Mouse (Mus musculus) stomach, embryonic 15.5 days (tissue): ENCODE data around the gene Morc2b. TPM values are rescaled to one million over a fixed set of nuclear protein-coding genes. Genes with fewer than 3 reads are reported as not detected.
"Not testable (repeated sequence)": the region's sequence is repeated elsewhere in the genome, so short reads cannot be mapped to it uniquely, and the experiment has no call there.

ENCODE experiments used
- ATAC-seq: fragments of 200-750 bp; cut with Nextera tagmentation; 2 replicates; pipeline ENCODE4 v1.8.0; 2017; ENCODE audit warnings: low read depth, moderate number of reproducible peaks, moderate TSS enrichment; ENCODE audit not compliant: insufficient read depth, low FRiP score
- H3K27ac ChIP-seq: fragments of 300-500 bp; sonication (generic); 2 replicates; pipeline ENCODE4 v1.5.1; 2015; ENCODE audit warnings: mild to moderate bottlenecking, inconsistent platforms
- H3K27me3 ChIP-seq: fragments of 300-500 bp; sonication (generic); replicated peaks from 2 replicates; pipeline ENCODE4 v1.6.1; 2015; ENCODE audit warnings: inconsistent platforms
- H3K36me3 ChIP-seq: fragments of 300-500 bp; sonication (generic); 2 replicates; pipeline ENCODE4 v1.6.1; 2015; ENCODE audit warnings: inconsistent platforms
- H3K4me1 ChIP-seq: fragments of 300-500 bp; sonication (generic); 2 replicates; pipeline ENCODE4 v1.6.1; 2015; ENCODE audit warnings: inconsistent platforms
- H3K4me2 ChIP-seq: fragments of 300-500 bp; sonication (generic); 2 replicates; pipeline ENCODE4 v1.6.1; 2015; ENCODE audit warnings: mild to moderate bottlenecking, inconsistent platforms
- H3K4me3 ChIP-seq: fragments of 300-500 bp; sonication (generic); replicated peaks from 2 replicates; pipeline ENCODE4 v1.5.1; 2015; ENCODE audit warnings: inconsistent platforms
- H3K9ac ChIP-seq: fragments of 300-500 bp; sonication (generic); 2 replicates; pipeline ENCODE4 v1.6.1; 2015; ENCODE audit warnings: inconsistent platforms
- H3K9me3 ChIP-seq: fragments of 300-500 bp; sonication (generic); 2 replicates; pipeline ENCODE4 v1.6.1; 2016; ENCODE audit warnings: inconsistent platforms
- WGBS: fragments of 180-500 bp; shearing (Covaris S2); methylation state at CpG from one replicate; pipeline ENCODE4 v1.1.7; 2015; 5-methylcytosine and 5-hydroxymethylcytosine counted together
- polyA plus RNA-seq: library from polyadenylated mRNA; unstranded; fragments of >200 nt; fragmentation: Nextera tagmentation; extraction: Ambion mirVana; gene quantifications from 2 replicates; pipeline ENCODE4 v1.2.1, GENCODE M21; 2015

Gene Morc2b
- polyA plus RNA-seq, result 0.04 TPM in 1 of 2 replicates, not detected in the other

GRCm38 (mm10) chr17:33139261-33139820, at the start of gene Morc2b:
TSS of gene Morc2b (minus strand) at chr17:33139683.
- no peak for ATAC-seq

GRCm38 (mm10) chr17:33168147-33168546, 28.7 kb upstream of the Morc2b start, which contains the start of gene Olfr55:
TSS of gene Olfr55 (plus strand) at chr17:33168447.
- H3K27ac ChIP-seq, H3K27me3 ChIP-seq, ATAC-seq, H3K36me3 ChIP-seq, H3K4me3 ChIP-seq, H3K9me3 ChIP-seq, H3K4me1 ChIP-seq, H3K9ac ChIP-seq, H3K4me2 ChIP-seq: not testable (repeated sequence)
- 77% methylated on average over 1 of the region's 1 CpGs for WGBS

More at GRCm38 (mm10) chr17:33139261-33139820, at the start of gene Morc2b:
- WGBS, result 73% methylated on average over 18 of the region's 18 CpGs
- Histone ChIP-seq H3K27ac (no peak within 1 kb of the TSS), H3K9ac (no peak within 1 kb of the TSS), H3K27me3 (no peaks in the 10 kb centered on the region), H3K4me3 (no peak within 1 kb of the TSS), H3K9me3 (no peaks in the 10 kb centered on the region), H3K36me3 (no peaks in the 10 kb centered on the region), H3K4me2 (no peak within 1 kb of the TSS), H3K4me1 (no peaks in the 10 kb centered on the region)

- H3K4me3 ChIP-seq, result no peak overlapping the region
- no peaks in the 10 kb centered on the region for H3K36me3 ChIP-seq
- no peaks in the 10 kb centered on the region for H3K4me1 ChIP-seq
- WGBS, result 56% methylated on average over 2 of the region's 2 CpGs
- ATAC-seq, result no peak
- H3K9ac ChIP-seq, result no peak overlapping the region
- H3K9me3 ChIP-seq, result no peaks in the 10 kb centered on the region
- H3K27me3 ChIP-seq, result no peaks in the 10 kb centered on the region
- H3K27ac ChIP-seq, result no peak overlapping the region
- H3K4me2 ChIP-seq, result no peak overlapping the region
Measured at GRCm38 (mm10) chr17:33126257-33126656, 13.2 kb downstream of the Morc2b start.

GRCm38 (mm10) chr17:33124546-33124945, 14.9 kb downstream of the Morc2b start:
- Histone ChIP-seq H3K27me3 (no peaks in the 10 kb centered on the region), H3K27ac (no peak overlapping the region)

GRCm38 (mm10) chr17:33097396-33097795, 42.1 kb downstream of the Morc2b start:
- Histone ChIP-seq H3K9me3 (no peaks in the 10 kb centered on the region), H3K27me3 (no peaks in the 10 kb centered on the region), H3K4me2 (no peak overlapping the region), H3K36me3 (no peaks in the 10 kb centered on the region), H3K4me1 (peaks cover 7% of the 10 kb centered on the region), H3K9ac (no peak overlapping the region), H3K4me3 (no peak overlapping the region), H3K27ac (no peak overlapping the region)
- no peak for ATAC-seq
- WGBS, result 90% methylated on average over 2 of the region's 2 CpGs

More at GRCm38 (mm10) chr17:33124546-33124945, 14.9 kb downstream of the Morc2b start:
- no peak overlapping the region for H3K4me2 ChIP-seq
- no peaks in the 10 kb centered on the region for H3K36me3 ChIP-seq
- no peak overlapping the region for H3K9ac ChIP-seq
- no peak overlapping the region for H3K4me3 ChIP-seq
- no peak for ATAC-seq
- H3K9me3 ChIP-seq, result no peaks in the 10 kb centered on the region
- no peaks in the 10 kb centered on the region for H3K4me1 ChIP-seq

- Histone ChIP-seq H3K4me1 (peaks cover 7% of the 10 kb centered on the region), H3K9me3 (no peaks in the 10 kb centered on the region), H3K4me3 (peak overlapping the region; percentile 67), H3K27me3 (no peaks in the 10 kb centered on the region), H3K27ac (peak overlapping the region; percentile 93), H3K4me2 (peak overlapping the region; percentile 60), H3K9ac (peak overlapping the region; percentile 49; the same call in 1 of the 2 replicates), H3K36me3 (no peaks in the 10 kb centered on the region)
- 1% methylated on average over 31 of the region's 31 CpGs for WGBS
- peak; percentile 69 for ATAC-seq
Measured at GRCm38 (mm10) chr17:33092391-33093193, 46.9 kb downstream of the Morc2b start.

GRCm38 (mm10) chr17:33091630-33092029, 47.9 kb downstream of the Morc2b start:
- Histone ChIP-seq H3K36me3 (no peaks in the 10 kb centered on the region), H3K27ac (peak overlapping the region; percentile 93; the same call in 1 of the 2 replicates), H3K9me3 (no peaks in the 10 kb centered on the region), H3K4me3 (0 out of 2 replicates have a peak overlapping the region, but pooled peaks have one; percentile 67), H3K4me2 (peak overlapping the region; percentile 60; the same call in 1 of the 2 replicates), H3K4me1 (peaks cover 7% of the 10 kb centered on the region), H3K9ac (no peak overlapping the region), H3K27me3 (no peaks in the 10 kb centered on the region)
- ATAC-seq, result no peak
- WGBS, result 41% methylated on average over 1 of the region's 1 CpGs

GRCm38 (mm10) chr17:33089220-33089949, 50.1 kb downstream of the Morc2b start, which contains the start of gene Zfp563:
TSS of gene Zfp563 (plus strand) at chr17:33089310.
- peak within 1 kb of the TSS; percentile 61; the same call in 1 of the 2 replicates for H3K9ac ChIP-seq
- peak within 1 kb of the TSS; percentile 69 for H3K4me3 ChIP-seq
- peak within 1 kb of the TSS; percentile 90 for H3K27ac ChIP-seq
- no peaks in the 10 kb centered on the region for H3K36me3 ChIP-seq
- H3K4me2 ChIP-seq, result peak within 1 kb of the TSS; percentile 69
- ATAC-seq, result peak; percentile 86
- 3% methylated on average over 34 of the region's 34 CpGs for WGBS
- no peaks in the 10 kb centered on the region for H3K27me3 ChIP-seq
- H3K9me3 ChIP-seq, result no peaks in the 10 kb centered on the region
- peaks cover 7% of the 10 kb centered on the region for H3K4me1 ChIP-seq

- Histone ChIP-seq H3K4me3 (no peak within 1 kb of the TSS), H3K4me2 (no peak within 1 kb of the TSS), H3K36me3 (no peaks in the 10 kb centered on the region), H3K27me3 (no peaks in the 10 kb centered on the region), H3K9ac (no peak within 1 kb of the TSS), H3K9me3 (no peaks in the 10 kb centered on the region), H3K27ac (no peak within 1 kb of the TSS), H3K4me1 (no peaks in the 10 kb centered on the region)
- WGBS, result 50% methylated on average over 1 of the region's 1 CpGs
- no peak for ATAC-seq
Measured at GRCm38 (mm10) chr17:33067958-33068357, 71.5 kb downstream of the Morc2b start, which contains the start of gene 4921501E09Rik. TSS of gene 4921501E09Rik (minus strand) at chr17:33068058.
